Mouse (Mus musculus) mesoderm, embryonic 11.5 days (tissue): ENCODE results near the gene Zfp385a.

Source experiments
- DNase-seq: peaks from one replicate; pipeline ENCODE4 v3.0.0-alpha.2; 2012; ENCODE audit warnings: low read depth, low spot score

Zfp385a gene

DNA sequence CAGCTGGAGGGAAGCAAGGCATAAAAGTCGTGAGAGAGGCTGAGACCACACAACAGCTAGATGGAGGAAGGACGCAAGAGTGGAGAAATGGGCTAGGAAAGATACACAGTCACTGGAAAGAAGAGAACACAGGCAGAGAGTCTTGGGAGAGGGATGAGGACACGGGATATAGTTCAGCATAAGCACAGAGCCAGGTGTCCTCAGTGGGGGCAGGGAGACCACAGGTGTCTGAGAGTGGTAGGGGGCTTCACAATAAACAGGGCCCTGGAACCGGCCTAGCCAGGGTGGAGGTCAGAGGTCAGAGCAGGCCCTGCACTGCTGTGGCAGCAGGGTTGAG lies 1.1 kb downstream of the Zfp385a start:
- no peak for DNase-seq

DNA sequence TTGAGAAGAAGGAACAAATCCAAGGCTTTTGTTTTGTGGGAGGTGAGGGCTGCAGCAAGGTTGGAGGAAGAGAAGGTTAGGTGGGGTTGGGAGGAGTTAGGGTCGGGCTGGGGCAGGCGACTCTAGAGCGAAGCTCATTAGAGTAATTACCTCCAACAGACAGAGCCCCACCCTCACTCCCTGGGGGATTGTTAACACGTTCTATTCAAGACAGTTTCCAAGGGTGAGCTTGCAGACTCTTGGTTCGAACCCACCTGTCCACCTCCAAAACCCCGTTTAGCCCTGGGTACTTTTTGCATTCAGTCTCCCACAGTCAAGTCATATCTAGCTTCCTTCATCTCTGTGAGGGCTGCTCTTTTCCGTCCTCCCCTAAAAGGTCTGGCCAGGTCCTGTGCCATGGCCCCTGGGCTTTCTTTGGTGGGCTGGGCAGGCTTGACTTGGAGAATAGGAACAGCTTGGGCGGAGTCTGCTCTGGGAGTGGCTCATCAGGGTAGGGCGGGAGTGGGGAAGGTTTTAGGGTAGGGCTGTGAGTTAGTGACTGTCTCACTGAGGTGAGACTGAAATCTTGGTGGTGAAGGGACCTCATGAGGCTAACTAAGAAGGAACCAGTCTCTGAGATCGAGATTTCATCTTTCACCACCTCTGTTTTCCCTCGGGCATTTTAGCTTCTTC lies 2.8 kb downstream of the Zfp385a start:
- no peak for DNase-seq

DNA sequence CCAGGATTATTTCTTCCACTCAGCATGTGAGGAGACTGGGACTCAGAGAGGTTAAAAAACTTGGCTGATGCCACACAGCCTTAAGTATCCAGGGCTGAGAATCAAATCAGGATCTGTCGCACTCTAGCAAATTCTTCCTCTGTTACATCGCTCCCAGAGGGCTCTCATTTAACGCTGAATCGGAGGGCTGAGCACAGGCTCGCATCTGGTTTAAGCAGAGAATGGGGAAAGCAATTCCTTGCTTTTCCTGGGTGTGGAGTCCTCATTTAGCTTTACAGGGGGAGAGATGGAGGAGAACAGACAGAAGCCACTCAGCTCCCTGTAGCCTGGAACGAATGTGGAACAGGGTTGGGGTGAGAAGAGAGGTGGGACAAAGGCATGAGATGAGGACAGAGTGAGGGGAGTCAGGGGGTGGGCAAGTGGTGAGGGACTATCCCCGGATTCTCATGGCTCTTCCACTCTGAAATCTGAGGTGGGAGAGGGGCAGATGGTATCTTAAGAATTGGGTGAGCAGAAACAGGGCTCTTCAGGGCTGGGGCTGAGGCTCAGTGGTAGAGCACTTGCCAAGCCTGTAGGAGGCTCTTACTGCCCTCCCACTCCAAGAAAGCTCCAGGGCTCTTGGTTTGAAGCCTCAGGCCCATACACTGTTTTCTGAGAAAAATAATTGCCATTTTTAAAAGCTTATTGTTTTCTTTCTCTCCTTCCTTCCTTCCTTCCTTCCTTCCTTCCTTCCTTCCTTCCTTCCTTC lies 4.2 kb downstream of the Zfp385a start:
- DNase-seq: no peak

DNA sequence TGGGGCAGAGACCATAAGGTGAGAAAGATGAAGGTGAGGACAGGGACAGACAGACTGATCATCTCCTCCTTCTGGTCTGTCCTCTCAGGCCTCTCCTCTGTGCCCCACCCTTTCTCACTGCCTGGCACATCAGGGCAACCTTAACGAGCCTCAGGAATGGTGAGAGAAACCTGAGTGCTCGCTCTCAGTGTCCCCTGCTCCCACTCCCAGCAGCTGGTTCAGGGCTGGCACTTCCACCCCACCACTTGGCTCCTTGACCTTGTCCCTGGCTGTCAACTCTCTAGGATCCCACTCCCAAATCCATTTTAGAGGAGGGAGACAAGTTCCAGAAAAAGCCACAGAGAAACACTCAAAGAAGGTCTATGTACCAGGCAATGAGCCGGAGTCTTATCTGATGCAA lies 4.9 kb downstream of the Zfp385a start:
- no peak for DNase-seq

DNA sequence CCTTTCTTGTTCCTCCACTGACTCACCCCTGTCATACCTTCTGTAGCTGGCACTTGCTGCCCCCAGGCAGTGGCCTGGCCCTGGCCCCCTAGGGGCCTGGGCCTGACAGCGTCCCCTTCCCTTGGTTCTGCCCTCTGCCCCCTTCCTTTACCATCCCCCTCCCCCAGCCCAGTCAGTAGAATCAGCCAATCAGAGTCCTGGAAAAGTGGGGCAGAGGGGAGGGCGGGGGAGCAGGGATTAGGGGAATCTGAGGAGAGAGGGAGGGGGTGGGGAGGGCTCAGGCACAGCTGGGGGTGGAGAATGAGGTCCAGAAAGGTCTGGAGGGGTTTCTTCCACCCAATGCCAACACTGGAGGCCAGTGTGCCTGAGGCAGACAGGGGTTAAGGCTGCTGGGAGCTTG lies 5.7 kb downstream of the Zfp385a start:
- DNase-seq: peak; percentile 46

DNA sequence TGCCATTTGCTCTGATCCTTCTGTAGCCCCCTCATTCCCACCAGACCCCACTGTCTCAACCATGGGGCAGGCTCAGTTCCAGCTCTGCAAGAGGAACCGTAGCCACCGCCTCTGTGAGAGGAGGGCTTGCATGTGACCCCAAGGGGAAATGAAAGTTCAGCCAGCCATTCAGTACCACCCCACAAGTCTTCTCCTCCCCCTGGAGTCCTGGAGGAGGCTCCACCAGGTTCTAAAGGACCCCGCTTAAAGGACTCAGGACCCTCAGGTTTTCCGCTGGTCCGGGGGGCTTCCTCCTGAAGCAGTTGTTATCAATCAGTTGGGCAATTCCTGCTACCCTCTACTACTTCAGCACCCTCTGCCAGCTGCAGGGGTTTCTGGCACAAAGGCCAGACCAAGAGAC lies 6.2 kb downstream of the Zfp385a start:
- DNase-seq: no peak

DNA sequence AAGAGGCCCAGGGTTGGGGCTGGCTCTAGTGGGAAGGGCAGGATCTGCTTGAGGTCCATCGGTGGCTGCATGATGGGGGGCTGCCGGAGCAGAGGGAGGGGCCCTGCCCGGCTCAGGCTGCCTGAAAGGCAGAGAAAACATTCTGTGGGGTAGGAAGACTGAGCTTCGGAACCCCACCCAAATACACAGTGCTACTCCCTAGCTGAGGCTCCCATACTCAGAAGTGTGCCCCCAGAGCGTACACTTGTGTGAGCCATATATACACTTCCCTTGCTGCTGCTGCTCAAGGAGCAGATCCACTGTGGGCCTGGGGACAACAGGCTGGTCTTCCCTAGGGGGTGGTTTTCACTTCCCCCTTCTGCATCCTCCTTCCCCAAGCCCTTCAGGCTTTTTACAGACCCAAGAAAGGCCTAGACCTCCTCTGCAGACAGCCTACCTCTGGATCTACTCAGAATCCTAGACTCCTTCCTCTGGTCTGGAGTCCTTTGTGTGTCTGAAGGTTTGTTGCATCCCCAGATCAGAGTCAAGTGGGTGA lies 6.7 kb downstream of the Zfp385a start:
- no peak for DNase-seq

DNA sequence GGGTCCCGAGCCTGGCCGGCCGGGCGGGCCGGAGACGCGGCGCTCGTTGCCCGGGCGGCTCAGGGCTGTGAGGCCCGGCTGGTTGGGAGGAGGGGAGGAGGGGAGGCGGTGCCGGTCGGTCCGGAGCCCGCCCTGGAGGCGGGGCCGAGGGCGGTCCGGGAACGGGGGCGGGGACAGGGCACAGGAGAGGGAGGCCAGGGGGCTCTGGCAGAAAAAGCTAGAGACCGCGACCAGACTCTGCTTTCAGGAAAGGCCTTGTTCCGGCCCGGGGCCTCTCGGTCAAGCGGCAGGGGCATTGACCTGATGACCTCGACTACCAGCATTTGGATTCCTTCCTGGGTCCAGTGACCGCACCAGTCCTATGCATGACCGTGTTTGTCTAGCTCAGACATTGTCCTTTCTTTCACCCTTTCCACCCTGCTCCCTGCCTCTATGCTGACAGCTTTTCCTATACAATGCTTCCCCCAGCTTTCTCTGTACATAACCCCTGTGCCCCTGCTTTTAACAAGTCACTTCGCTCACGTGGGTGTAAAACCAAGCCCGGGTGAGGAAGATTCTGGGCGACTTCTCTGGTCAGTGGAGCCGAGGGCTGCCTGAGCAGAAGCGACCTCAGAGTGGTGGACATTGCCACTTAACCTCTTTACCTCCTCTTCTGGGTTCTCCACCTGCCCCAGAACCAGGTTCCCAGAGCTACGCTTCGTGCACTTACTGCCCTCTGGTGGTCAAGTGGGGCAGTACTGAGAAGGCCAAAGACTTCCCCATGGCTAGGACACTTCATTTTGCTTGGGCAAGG lies 16.2 kb downstream of the Zfp385a start:
- DNase-seq: peak; percentile 90

DNA sequence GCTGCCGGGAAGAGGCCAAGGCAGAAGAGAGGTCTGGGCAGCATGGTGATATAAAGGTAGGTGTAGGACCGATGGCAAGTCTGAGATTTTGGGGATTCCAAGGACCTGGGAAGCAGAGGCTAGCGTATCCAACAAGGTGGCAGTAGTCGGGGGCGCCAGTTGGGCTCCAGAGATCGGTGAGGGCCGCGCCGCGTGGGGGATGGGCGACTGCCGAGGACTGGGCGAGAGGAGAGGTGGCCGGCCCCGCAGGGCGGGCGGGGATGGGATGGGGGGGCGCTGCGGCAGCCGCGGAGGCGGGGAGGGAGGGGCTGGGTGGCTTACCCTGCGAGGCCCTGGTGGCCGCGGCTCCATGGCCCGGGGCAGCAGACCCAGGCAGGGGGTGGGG lies 16.8 kb downstream of the Zfp385a start:
- DNase-seq: no peak

DNA sequence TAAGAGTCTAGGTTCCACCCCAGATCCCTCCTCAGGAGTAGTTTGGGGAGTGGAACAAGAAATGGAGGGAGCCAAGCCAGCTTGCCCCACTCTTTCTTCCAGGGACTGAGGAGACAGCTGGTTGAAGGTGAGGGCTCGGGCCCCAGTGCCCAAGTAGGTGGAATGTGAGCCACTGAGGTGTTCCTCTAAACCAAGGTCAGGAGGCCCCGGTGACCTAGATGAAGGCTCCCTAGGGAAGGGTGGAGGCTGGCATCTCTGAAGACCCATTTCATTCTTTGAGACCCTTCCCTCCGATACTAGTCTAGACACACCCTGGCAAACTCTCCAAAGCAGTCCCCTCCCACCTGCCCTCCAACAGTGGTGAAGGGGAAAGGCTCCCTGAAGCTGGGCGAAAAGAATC lies 17.5 kb downstream of the Zfp385a start:
- DNase-seq: no peak

DNA sequence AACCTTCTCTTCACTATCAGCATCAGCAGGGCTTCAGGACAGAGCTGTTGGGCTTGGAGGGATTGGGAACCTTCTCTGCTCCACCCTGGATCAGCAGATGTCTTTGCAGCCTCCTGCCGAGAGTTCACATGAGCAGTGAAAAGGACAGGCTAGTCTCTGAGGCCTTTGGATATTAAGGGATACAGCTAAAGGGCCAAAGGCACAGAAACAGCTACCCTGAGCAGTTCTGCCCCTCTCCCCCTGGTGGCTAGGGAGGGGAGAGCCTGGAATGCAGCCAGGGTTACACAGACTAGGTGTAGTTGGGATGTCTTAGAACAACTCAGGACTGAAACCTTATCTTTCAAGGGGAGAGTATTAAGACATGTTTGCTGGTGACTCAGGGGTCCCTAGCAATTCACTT lies 18.8 kb downstream of the Zfp385a start:
- no peak for DNase-seq

DNA sequence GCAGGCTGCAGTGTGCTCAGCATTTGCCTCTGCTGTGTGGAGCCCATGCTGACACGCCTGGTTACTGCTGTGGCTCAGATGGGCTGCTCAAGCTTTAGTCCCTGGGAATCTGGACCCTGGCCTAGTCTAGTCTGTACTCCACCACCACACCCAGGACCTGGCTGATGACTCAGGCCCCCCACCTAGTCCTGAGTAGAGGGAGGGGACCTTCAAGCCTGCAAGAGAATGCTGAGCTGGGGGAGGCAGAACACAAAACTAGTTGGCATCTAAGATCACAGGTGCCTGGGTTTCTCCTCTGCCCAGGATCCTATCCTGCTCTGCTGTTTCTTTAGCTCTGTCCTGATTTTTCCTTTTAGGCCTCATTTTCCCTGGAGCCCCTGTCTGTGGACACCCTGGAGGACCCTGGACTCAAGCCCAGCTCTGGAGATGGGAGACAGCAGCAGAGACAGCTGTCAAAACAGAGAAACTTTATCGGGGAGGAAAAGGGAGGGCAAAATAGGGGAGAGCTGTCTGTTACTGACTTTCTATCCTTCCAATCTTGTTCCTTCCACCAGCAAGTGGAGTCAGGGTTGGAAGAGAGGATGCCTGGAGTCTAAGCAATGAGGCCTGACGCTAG lies 21.6 kb downstream of the Zfp385a start:
- no peak for DNase-seq

DNA sequence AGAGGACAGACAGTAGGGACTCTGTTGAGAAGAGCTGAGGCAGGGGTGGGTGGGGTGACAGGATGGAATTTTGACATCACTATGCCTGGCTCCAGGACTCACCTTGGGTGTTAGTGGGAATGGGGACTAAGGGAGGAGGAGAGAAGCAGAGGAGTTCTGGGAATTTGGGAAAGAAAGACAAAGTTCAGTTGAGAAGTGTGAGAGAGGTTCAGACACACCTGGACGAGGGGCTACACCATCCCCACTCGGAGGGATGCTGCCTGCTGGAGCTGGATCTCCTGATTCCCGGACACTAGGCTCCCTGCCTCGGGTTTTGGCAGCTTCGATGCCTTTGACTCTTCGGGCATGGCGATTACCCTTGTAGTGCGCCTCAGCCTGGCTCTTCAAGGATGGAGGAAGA lies 22.2 kb downstream of the Zfp385a start:
- no peak for DNase-seq

DNA sequence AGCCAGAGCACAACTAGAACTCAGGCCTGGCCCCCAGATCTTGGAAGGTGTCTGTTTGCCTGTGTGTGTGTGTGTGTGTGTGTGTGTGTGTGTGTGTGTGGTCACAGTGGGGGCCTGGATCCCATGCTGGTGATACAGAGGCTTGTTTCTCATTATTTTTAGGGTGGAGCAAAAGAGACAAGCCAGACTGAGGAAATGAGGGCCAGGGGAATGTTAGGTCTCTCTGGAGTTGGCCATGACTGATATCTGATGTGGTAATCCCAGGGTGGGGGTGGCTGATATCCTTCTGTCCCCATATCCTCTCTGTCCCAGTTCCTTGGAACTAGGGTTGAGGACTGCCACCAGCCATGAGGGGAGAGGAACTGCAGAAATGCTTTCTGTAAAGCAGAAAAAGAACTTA lies 22.8 kb downstream of the Zfp385a start:
- DNase-seq: no peak

DNA sequence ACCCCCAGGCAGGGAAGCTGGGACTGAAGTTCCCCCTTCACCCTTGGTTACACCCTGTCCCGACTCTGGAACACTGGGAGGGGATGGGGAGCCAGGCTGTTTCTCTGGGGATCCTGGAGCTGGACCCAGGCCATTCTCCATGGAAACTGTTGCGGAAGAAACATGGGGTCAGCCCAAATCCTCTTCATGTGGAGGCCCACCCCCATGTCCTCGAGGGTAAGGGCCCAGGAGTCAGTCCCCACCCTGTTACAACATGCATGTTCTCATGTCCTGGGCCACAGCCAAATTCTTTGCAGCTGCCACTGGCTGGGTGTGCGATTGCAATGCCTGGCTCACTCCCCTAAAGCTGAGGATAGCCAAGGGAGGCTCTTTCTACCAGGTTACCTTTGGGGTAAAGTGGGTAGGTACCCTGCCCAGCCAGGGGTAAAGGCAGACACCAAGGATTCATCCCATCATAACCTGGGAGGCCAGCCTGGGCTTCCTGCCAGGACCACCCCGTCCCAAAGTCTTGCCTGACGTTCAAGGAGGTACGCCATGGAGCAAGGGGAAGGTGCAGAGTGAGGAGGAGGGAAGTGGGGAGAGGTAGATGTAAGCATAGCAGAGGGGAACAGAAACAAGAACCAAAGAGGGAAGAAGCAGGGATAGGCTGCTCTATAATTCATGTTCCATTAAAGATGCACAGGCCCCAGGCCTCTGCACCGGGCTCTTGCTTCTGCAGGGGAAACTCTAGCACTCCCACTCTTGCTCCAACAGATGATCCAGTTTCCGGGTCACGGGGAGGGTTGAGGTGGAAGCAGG lies 23.7 kb downstream of the Zfp385a start:
- no peak for DNase-seq

DNA sequence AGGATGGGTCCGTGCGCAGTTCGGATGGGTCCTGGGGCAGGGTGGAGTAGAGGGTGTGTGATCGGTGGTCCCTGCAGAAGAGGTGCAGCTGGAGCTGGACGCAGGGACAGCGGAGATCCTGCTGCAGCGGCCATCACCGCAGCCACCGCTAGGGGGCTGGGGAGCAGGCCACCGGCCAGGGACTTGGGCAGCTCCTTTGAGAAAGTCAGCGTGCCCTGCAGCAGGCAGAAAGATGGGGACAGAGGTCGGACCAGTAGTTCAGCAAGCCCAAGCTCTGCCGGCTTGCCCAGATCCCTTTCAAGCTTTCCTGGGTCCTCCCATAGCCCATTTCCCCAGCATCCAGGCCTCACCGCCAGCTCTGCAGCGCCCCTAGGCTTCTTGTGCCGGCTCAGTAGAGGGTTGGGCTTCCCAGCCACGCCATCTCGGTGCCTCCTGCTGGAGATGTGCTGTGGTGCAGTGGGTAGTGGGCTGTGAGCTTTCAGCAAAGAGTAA lies 24.8 kb downstream of the Zfp385a start:
- peak; percentile 90 for DNase-seq

DNA sequence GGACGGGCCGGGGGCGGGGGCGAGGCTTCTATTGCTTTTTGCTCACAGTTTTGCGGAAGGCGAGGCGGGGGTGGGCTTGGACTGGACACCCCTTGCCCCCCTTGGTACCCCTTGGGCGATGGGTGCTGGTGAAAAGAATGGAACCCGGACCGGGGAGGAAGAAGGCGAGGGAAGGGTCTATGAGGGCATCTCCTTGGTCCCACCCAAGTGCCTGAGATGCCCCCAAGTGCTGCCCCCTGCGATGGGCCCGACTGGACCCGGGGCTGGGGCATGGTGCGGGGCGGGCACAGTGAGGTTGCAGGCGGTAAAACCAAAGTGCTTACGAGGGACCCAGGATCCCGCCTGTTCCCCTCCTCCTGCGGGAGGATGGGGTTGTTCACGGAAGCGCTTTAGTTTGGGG lies 25.7 kb downstream of the Zfp385a start:
- DNase-seq: no peak

DNA sequence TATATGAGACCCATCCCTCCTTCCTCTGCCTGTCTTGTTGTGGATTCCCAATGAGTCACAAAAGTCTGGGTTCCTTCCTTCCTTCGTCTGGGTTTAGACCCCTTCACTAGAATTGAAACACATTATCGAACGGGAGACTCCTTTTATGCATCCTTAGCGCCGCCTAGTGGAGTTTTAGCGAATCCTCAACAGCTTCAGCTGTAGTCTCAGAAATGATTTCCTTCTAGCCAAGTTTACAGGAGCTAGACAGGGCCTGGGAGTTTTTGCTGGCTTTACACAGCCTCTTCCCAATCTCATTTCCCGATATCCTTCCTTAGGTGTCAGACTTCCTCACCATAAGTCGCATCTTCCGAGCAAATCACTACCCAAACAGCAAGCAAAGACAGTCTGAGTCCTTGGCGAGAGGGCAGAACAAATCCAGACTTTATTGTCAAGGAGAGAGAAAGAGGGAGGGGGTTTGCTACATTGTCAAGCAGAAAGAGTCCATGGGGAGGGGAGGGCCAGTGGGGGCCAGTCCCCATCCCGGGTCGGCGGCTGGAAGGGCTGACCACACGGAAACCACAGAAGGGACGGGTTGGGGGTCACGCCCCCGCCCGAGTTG lies 26.3 kb downstream of the Zfp385a start:
- DNase-seq: peak; percentile 84

DNA sequence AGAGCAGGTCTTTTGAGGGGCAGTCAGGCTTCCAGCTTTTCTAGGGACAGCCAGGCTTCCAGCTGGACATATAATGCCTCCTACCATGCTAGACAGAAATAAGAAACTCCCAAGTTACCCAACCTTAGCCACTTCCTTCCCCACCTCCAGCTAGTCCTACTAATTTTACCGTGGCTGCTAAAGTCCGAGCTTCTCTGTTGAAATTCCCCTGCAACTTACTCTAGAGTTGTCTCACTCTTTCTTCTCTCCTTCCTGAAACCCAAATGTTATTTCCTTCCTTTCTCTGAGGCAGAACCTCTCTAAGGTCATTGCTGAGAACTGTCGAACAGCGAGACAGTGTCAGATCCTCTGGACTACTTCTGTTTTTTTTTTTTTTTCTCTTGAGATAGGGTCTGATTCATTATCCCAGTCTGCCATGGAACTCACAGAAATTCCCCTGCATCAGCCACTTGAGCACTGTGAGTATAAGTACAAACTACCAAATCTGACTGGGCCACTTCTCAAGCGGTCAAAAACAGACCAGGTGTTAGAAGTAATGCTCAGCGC lies 29.5 kb downstream of the Zfp385a start, which contains the start of gene Gpr84:
Gene Gpr84 (minus strand): TSS at position 248 of the 546 bp plus-strand sequence.
- DNase-seq: no peak

DNA sequence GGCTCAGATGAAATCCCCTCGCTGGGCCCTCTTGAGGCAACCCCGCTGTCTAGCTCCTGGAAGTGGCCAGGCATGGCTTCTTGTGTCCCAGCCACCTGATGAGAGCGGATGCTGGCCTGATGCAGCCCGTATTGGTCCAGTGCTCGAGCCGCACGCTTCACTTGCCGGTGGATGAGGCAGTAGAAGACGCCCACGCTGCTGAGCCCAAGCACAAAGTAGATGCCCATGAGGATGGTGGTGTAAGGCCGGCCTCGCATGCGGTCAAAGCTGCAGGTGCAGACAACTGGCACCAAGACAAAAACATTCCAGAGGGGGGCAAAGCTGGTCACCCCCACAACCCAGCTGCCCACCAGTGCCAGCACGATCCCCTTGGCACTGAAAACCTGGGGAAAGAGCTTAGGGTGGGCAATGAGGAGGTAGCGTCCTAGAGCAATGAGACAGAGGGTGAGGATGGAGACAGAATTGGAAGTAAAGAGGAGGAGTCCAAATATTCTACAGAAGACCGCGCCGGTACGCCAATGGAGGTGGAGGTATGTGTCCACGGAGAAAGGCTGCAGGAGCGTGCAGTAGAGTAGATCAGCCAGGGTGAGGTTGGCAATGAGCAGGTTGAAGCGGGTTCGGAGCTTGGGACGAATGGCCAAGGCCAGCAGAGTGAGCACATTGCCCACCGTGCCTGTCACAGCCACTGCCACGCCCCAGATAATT lies 30.9 kb downstream of the Zfp385a start:
- no peak for DNase-seq
